Mouse (Mus musculus): ENCODE data around the gene Klhl10. TPM values are rescaled to one million over a fixed set of nuclear protein-coding genes. Genes with fewer than 3 reads are reported as not detected.

The Klhl10 gene
- not detected for polyA plus RNA-seq (2014; fragmentation: Illumina TruSeq; extraction: RNeasy Lipid Tissue Mini Kit (QIAGEN cat#74804); ENCODE audit: low replicate concordance)

GRCm38 (mm10) chr11:100441797-100442196, at the start of gene Klhl10, which contains the start of gene Nt5c3b:
Gene Klhl10, plus strand, starts transcription at chr11:100441917.
Gene Nt5c3b, minus strand, starts transcription at chr11:100441808.

GRCm38 (mm10) chr11:100397600-100398389, 43.9 kb upstream of the Klhl10 start, which contains the start of gene Jup:
Gene Jup, minus strand, starts transcription at chr11:100397763.

DNA sequence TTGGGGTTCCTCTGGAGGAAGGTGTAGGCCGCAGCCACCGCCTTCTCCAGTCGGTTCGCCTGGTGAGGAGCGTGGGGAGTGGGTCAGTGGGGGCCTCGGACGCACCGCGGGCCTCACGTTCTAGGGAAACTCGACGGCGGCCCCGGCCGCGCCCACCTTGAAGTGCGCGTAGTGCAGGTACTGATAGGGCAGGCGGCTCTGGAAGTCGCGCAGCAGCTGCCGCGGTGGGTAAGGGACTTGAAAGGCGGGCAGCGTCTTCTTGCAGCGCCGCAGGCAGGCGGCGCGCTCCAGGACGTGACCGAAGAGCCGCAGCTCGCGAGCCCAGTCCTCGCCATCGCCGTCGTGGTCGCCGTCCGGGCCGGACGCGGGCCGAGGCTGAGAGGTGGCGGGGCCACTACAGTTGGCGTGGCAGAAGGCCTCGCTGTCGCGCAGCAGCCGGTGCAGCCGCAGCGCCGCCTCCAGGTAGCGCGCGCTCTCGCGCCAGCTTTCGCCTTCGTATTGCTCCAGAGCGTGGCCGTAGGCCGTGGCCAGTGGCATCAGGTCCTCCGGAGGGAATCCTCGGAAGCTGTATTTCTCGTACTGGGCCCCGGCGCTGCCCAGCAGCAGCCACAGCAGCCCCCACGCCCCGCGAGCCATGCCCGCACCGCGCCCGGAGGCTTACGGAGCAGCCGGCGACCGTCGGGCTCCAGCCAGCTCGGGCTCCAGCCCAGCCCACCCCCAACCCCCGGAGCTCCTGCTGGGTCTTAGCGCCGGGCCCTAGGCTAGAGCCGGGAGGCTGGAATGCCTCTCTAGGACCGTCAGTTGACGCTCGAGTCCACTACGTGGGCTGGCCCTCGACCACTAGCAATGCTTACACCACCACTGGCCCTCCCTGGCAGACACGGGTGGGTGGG, 27.4 kb upstream of the Klhl10 start, which contains the start of gene P3h4:
Gene P3h4, minus strand, starts transcription at position 816 of the 893 bp plus-strand sequence.

DNA sequence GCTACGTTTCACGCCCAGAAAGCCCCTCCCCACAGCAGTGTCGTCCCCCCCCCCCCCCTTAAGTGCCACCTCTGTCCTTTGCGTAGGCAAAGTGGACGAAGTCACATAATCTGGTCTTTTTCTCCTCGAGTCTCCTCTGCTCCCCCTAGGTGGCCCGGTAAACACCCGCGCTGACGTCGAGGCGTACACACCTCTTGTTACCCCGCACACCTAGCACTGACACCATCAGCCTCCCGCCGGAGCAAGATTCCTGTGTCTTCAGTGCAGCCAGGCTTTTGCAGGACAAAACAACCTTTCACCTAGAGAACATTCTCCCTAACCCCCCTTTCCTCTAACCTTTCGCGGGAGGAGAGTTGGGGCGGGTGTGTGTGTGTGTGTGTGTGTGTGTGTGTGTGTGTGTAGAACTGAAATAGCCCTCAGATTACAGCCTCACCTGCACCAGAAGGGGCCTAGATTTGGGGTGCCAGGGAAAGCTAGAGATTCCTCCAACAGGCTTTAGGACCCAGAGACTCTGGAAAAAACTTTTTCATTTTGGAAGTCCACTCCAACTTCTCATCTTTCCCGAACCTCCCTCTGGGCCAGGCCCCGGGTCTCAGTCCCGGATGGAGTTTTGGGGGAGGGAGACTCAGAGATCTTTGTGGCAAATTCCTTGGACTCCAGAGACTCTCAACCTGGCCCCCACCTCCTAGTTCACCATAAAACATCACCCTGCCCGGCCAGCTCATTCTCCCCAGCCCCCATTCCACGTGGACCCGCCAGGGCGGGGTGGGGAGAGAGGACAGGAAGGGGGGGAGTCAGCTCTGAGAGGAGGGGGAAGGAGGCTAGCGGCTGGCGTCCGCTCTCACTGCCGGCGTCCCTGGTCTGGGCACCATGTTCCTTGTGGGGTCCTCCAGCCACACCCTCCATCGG, 26.5 kb upstream of the Klhl10 start, which contains the start of gene Fkbp10:
Gene Fkbp10, plus strand, starts transcription at position 784 of the 909 bp plus-strand sequence.

DNA sequence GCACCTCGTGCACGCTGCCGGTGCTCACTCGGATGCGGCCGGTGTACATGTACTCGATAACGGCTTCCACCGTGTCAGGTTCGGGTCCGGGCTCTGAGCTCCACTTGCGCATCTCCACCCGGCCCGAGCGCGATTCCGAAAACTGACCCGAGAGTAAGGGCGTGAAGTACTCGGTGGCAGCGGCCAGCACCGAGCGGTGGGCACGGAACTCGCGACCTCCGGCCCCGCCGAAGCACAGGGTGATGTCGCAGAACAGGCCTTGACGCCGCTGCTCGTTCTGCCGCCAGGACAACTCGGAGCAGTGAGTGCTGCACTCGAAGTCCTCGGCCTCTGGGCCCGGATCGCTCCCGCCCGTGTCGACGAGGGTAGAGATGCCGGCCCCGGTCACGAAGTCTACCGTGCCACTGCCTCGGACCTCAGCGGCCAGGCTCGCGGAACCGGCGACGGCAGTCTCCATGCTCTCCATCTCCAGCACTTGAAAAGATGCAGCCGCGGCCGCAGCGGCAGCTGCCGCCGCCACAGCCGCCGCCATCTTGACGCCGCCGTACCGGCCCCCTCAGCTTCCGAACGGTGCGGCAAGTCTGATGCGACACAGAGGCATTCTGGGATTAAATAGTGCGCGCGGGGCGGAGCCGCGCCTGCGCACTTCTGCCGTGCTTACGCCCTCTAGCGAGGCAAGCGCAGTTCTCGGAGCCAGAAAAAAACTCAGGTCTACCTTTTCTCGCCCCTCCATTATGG, 30.6 kb downstream of the Klhl10 start, which contains the start of gene Klhl11:
Gene Klhl11, minus strand, starts transcription at position 545 of the 738 bp plus-strand sequence.

Other genes with a start within 250 kb of the Klhl10 start
- gene Krt9, start 248.7 kb upstream of the Klhl10 start, polyA plus RNA-seq (2014; fragmentation: Illumina TruSeq; extraction: RNeasy Lipid Tissue Mini Kit (QIAGEN cat#74804); ENCODE audit: low replicate concordance): not detected
- gene Krt14, start 234.4 kb upstream of the Klhl10 start, polyA plus RNA-seq (2014; fragmentation: Illumina TruSeq; extraction: RNeasy Lipid Tissue Mini Kit (QIAGEN cat#74804); ENCODE audit: low replicate concordance): not detected
- not detected for gene Krt16, start 193.0 kb upstream of the Klhl10 start, polyA plus RNA-seq (2014; fragmentation: Illumina TruSeq; extraction: RNeasy Lipid Tissue Mini Kit (QIAGEN cat#74804); ENCODE audit: low replicate concordance)
- gene Krt17, start 180.9 kb upstream of the Klhl10 start, polyA plus RNA-seq (2014; fragmentation: Illumina TruSeq; extraction: RNeasy Lipid Tissue Mini Kit (QIAGEN cat#74804); ENCODE audit: low replicate concordance): not detected
- not detected for gene Krt42, start 172.0 kb upstream of the Klhl10 start, polyA plus RNA-seq (2014; fragmentation: Illumina TruSeq; extraction: RNeasy Lipid Tissue Mini Kit (QIAGEN cat#74804); ENCODE audit: low replicate concordance)
- 1,556 TPM for gene Eif1, start 122.0 kb upstream of the Klhl10 start, polyA plus RNA-seq (2014; fragmentation: Illumina TruSeq; extraction: RNeasy Lipid Tissue Mini Kit (QIAGEN cat#74804); ENCODE audit: low replicate concordance)
- not detected for gene Gast, start 107.5 kb upstream of the Klhl10 start, polyA plus RNA-seq (2014; fragmentation: Illumina TruSeq; extraction: RNeasy Lipid Tissue Mini Kit (QIAGEN cat#74804); ENCODE audit: low replicate concordance)
- 0.22 TPM for gene Hap1, start 85.8 kb upstream of the Klhl10 start, polyA plus RNA-seq (2014; fragmentation: Illumina TruSeq; extraction: RNeasy Lipid Tissue Mini Kit (QIAGEN cat#74804); ENCODE audit: low replicate concordance)
- gene Jup, start 44.2 kb upstream of the Klhl10 start, polyA plus RNA-seq (2014; fragmentation: Illumina TruSeq; extraction: RNeasy Lipid Tissue Mini Kit (QIAGEN cat#74804); ENCODE audit: low replicate concordance): 3.0 TPM
- not detected for gene P3h4, start 27.1 kb upstream of the Klhl10 start, polyA plus RNA-seq (2014; fragmentation: Illumina TruSeq; extraction: RNeasy Lipid Tissue Mini Kit (QIAGEN cat#74804); ENCODE audit: low replicate concordance)
- not detected for gene Fkbp10, start 26.2 kb upstream of the Klhl10 start, polyA plus RNA-seq (2014; fragmentation: Illumina TruSeq; extraction: RNeasy Lipid Tissue Mini Kit (QIAGEN cat#74804); ENCODE audit: low replicate concordance)
- 3.2 TPM for gene Nt5c3b, start 109 bp upstream of the Klhl10 start, polyA plus RNA-seq (2014; fragmentation: Illumina TruSeq; extraction: RNeasy Lipid Tissue Mini Kit (QIAGEN cat#74804); ENCODE audit: low replicate concordance)
- gene Klhl11, start 30.8 kb downstream of the Klhl10 start, polyA plus RNA-seq (2014; fragmentation: Illumina TruSeq; extraction: RNeasy Lipid Tissue Mini Kit (QIAGEN cat#74804); ENCODE audit: low replicate concordance): 2.3 TPM
- gene Acly, start 86.1 kb downstream of the Klhl10 start, polyA plus RNA-seq (2014; fragmentation: Illumina TruSeq; extraction: RNeasy Lipid Tissue Mini Kit (QIAGEN cat#74804); ENCODE audit: low replicate concordance): 28.1 TPM
- not detected for gene Ttc25, start 103.7 kb downstream of the Klhl10 start, polyA plus RNA-seq (2014; fragmentation: Illumina TruSeq; extraction: RNeasy Lipid Tissue Mini Kit (QIAGEN cat#74804); ENCODE audit: low replicate concordance)
- 3.5 TPM for gene Cnp, start 133.0 kb downstream of the Klhl10 start, polyA plus RNA-seq (2014; fragmentation: Illumina TruSeq; extraction: RNeasy Lipid Tissue Mini Kit (QIAGEN cat#74804); ENCODE audit: low replicate concordance)
- gene Nkiras2, start 177.3 kb downstream of the Klhl10 start, polyA plus RNA-seq (2014; fragmentation: Illumina TruSeq; extraction: RNeasy Lipid Tissue Mini Kit (QIAGEN cat#74804); ENCODE audit: low replicate concordance): 2.9 TPM
- 243 TPM for gene Dnajc7, start 178.3 kb downstream of the Klhl10 start, polyA plus RNA-seq (2014; fragmentation: Illumina TruSeq; extraction: RNeasy Lipid Tissue Mini Kit (QIAGEN cat#74804); ENCODE audit: low replicate concordance)

All from small intestine, adult 10 weeks (tissue).